Mouse (Mus musculus): ENCODE results near the gene Zmiz1.

Zmiz1 gene

DNA sequence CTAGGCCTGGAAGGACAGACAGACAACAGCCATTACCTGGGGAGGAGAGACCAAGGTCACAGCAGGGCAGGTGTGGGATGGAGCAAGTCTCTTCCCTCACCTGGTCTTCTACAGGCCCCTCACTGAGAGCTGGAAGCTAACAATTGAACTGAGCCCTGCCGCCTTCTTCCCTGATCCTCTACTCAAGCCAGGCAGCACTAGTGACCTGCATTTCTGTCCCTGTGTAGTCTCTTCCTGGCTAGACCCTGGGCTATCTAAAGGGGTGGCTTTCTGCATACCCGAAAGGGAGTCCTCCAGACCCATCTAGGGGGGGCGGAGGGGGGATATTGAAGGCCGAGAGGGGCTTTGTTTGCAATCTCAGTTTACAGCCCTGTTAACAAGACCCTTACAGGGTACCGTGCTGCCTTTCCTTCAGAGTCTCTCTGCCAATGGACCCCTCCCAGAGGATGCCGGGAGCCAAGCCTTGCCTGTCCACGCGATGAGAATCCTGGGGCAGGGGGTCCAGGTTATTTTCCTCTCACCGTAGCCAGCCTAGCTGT, 152.2 kb downstream of the Zmiz1 start:
- in situ Hi-C loops (cut with MboI, MseI): no loop called here

GRCm38 (mm10) chr14:25611815-25612698, 153.1 kb downstream of the Zmiz1 start:
- in situ Hi-C loops (cut with MboI, MseI): no loop called here

DNA sequence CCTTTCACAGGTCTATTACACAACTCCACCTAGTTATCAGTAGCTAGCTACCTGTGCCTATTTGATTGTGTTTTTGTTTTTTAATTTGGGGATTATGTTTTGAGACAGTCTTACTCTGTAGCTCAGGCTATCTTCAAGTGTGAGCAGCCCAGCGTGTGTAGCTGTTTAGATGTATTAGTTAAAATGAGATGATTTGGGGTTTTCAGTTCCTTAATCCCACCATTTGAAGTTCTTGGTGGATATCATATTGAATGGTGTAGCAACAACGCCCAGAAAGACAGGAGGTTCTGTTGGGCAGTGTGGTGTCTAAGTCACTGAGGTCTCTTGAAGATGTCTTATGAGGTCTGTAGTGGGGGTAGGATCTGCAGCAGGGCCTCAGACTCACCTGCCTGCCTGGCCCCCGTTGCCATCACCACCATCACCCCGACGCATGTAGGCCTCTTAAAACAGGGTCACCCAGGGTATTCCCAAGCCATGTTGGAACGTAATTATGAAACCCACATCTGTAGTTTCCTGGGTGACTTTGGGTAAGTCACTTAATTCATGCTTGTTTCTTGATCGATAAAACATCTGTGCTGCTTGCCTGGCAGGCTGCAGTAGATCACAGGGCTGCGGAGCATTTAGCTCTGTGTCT, 155.1 kb downstream of the Zmiz1 start:
- in situ Hi-C loops (cut with MboI, MseI): no loop called here

- in situ Hi-C loops (cut with MboI, MseI): no loop called here
These were observed 155.7 kb downstream of the Zmiz1 start for GRCm38 (mm10) chr14:25614684-25615083.

DNA sequence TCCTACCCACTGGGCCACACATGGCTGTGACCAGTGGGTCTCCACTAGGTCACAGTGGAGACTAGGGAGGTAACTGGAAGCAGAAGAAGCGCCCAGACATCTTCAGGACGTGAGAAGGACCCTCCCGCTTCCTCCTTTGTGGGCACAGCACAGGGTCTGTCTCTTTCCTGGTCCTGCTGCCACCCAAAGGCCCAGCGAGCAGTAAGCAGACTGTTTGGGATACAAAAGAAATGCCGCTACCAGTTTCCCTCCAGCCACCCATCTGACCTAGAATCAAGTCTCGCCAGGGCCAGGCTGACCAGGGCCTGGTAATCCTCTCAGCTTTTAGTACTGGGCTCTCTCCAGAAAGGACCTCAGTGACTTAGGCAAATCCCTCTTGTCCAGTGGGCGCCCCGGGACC, 156.6 kb downstream of the Zmiz1 start:
- in situ Hi-C loops (cut with MboI, MseI): no loop called here

DNA sequence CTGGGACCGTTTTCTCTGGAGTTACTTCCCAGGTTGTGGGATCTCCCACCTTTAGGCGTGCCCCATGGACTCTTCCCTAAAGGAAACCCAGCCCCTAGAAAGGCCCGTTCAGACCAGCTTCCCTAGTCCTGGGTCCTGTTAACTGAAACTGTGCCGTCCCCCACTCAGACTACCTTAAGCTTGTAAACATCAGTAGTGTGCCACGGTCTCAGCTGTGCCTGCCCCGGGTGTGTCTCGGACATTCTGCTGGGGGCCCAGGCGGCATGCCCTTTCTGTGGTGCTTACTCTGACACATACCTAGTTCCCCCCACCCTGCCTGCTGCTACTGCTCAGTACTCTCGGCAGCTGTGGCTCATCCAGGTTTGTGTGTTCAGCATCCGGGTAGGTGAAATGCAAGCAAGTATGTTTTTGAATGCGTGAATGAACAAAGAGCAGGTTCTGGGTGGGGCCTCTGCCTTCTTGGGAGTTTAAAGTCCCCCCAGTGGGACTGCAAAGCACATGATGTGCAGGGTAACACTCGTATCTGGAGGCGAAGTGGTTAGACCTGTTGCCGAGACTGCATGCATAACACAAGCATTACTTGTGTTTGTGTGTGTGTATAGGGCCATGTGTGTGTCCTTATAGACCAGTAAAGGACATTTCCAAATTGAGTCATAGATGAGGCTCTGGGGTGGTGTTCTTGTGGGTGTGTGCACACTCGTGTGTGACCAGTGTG, 157.2 kb downstream of the Zmiz1 start:
- in situ Hi-C loops (cut with MboI, MseI): no loop called here

- in situ Hi-C loops (cut with MboI, MseI): no loop called here
These were observed 158.3 kb downstream of the Zmiz1 start for GRCm38 (mm10) chr14:25617264-25617663.

DNA sequence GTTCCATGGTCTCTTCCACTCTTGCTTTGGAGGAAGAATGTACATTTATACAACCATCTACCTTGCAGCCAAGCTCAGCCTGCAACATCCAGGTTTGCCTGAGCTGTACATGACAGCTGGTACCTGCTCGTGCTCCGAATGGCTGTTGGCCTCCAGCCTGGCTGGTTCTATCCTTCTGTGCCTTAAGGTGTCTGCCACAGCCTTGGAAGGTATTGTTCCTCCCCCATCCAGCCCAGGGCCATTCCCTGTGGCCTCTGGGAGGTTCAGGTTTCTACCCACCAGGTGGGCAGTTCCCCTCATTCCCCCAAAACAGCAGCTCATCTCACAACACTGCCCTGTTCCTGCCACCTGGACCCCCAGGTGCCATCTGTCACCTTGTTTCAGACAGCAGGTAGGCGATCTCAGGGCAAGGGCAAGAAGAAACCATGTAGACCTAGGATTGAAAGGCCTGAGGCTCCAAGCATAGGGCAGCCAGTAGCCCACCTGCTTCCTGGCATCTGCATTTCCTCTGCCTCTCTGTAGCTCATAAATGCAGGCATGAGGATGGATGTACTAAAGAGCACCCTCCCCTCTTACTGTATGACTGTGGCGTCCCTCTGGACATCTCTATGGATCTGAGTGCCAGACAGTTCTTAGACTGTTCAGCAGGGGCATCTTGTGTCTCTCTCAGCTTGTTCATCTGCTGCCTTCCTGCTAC, 160.2 kb downstream of the Zmiz1 start:
- in situ Hi-C loops (cut with MboI, MseI): no loop called here

GRCm38 (mm10) chr14:25620766-25621165, 161.8 kb downstream of the Zmiz1 start:
- in situ Hi-C loops (cut with MboI, MseI): no loop called here

DNA sequence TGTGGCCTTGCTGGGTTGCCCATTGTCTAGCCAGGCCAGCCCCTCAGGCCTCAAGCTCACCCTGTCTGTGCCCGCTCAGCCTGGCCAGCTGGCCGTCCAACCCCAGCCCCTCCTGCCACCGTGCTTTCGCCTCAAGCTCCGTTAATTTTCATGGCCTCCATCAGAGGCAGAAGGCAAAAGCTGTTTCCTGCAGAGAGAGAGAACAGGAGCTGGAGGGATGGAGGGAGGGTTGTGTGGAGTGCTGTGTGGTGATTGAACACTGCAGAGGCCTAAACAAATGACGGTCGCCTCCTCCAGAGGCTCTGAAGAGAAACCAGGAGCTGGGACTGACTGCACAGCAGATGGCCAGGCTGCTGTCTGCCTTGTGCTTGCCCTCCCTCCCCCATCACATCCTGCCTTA, 164.7 kb downstream of the Zmiz1 start:
- in situ Hi-C loops (cut with MboI, MseI): no loop called here

- in situ Hi-C loops (cut with MboI, MseI): no loop called here
These were observed 165.7 kb downstream of the Zmiz1 start for GRCm38 (mm10) chr14:25624659-25625058.

- in situ Hi-C loops (cut with MboI, MseI): no loop called here
These were observed 168.7 kb downstream of the Zmiz1 start for GRCm38 (mm10) chr14:25627599-25628255.

GRCm38 (mm10) chr14:25628448-25629099, 169.6 kb downstream of the Zmiz1 start:
- in situ Hi-C loops (cut with MboI, MseI): no loop called here

- in situ Hi-C loops (cut with MboI, MseI): no loop called here
These were observed 171.1 kb downstream of the Zmiz1 start for GRCm38 (mm10) chr14:25629866-25630606.

- in situ Hi-C loops (cut with MboI, MseI): no loop called here
These were observed 171.8 kb downstream of the Zmiz1 start for GRCm38 (mm10) chr14:25630647-25631409.

DNA sequence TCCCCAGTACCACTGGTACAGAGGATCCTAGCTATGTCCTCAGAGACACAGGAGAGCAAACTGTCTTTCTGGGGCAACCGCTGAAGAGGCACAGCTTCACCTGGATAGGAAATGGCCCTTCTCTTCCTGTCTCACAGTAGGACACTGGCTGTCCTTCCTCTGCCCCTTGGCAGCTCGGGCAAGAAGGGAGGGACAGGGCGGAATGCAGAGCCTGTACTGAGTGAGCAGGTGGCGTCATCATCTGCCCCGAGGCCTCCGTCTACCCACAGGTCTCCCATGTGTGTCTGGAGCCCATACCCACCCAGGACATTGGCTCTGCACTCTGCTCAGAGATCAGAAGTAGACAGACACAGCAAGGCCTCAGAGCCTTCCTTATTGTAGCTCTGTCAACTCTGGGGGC, 172.5 kb downstream of the Zmiz1 start:
- in situ Hi-C loops (cut with MboI, MseI): no loop called here

GRCm38 (mm10) chr14:25633539-25634300, 174.7 kb downstream of the Zmiz1 start:
- in situ Hi-C loops (cut with MboI, MseI): no loop called here

DNA sequence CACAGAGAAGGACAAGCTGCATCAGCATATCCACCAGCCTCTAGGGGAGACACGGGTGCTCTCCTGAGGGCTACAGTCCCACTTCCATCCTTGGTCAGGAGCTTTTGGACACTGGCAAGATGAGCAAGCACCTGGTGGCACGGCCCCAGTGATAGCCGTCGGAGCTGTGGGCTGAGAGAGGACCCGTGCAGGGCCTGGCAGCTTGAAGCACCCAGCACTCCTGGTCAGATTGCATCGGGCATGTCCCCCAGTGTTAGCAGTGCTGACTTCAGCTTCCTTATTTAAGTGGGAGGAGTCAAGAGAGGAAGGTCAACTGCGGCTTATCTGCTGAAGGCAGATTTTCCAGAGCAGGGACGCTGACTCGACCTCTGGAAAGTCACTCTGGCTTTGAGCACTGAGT, 175.3 kb downstream of the Zmiz1 start:
- in situ Hi-C loops (cut with MboI, MseI): no loop called here

All from regulatory T cell (primary cell).